Comparison of ENCODE assay signal across 9 mouse cellular contexts in genomic region chr19:32346624-32347341, GRCm38 (mm10). TPM values are rescaled to one million over a fixed set of nuclear protein-coding genes. Genes with fewer than 3 reads are reported as not detected.
A peak's percentile ranks its signal among the peaks of the same experiment; 100 is the strongest.
DNase-seq lines count a peak whose midpoint lies in the region; ATAC-seq and TF ChIP-seq lines count a peak whose summit lies in the region.
"Had no signal": no experiment of that assay in that cellular context is flagged by ENCODE, and none has a peak within 500 bp of the region (broad histone marks: within the 10 kb centered on the region; RNA-seq: fewer than 3 reads in every experiment).

No protein-coding gene starts in this region.

- DNase-seq in heart, embryonic 10.5 days (ENCODE audit: low spot score) = no peak
- no peak for DNase-seq in heart, postnatal 25 days (ENCODE audit: low spot score)
- peak; percentile 48 for DNase-seq in lung, postnatal 0 days (ENCODE audit: low spot score)
- no peak for DNase-seq in lung, postnatal 14 days
- DNase-seq in stomach, postnatal 0 days (ENCODE audit: low spot score) = peak; percentile 46
- no peak for DNase-seq in forebrain, embryonic 14.5 days (ENCODE audit: low spot score)
- DNase-seq: thymus, adult 2 months had no signal

- H3K36me3 ChIP-seq in heart, embryonic 10.5 days = peaks cover 5% of the 10 kb centered on the region; the same call in 1 of the 2 replicates
- H3K36me3 ChIP-seq in lung, postnatal 0 days (ENCODE audit: insufficient read depth, low read length) = no peaks in the 10 kb centered on the region
- H3K36me3 ChIP-seq in limb, embryonic 13.5 days = 0 out of 2 replicates have a peak, but pooled peaks cover 15% of the 10 kb centered on the region
- no peaks in the 10 kb centered on the region for H3K36me3 ChIP-seq in stomach, postnatal 0 days (ENCODE audit: control insufficient read depth, insufficient read depth, low read length)
- no peaks in the 10 kb centered on the region for H3K36me3 ChIP-seq in forebrain, embryonic 14.5 days (ENCODE audit: control insufficient read depth, insufficient read depth, low read length)

- no peaks in the 10 kb centered on the region for H3K27me3 ChIP-seq in heart, embryonic 10.5 days (ENCODE audit: insufficient read depth, poor library complexity, severe bottlenecking)
- H3K27me3 ChIP-seq in lung, postnatal 0 days (replicated peaks; ENCODE audit: insufficient read depth, low read length) = no peaks in the 10 kb centered on the region
- H3K27me3 ChIP-seq in limb, embryonic 13.5 days = no peaks in the 10 kb centered on the region
- no peaks in the 10 kb centered on the region for H3K27me3 ChIP-seq in stomach, postnatal 0 days (ENCODE audit: control insufficient read depth, insufficient read depth, low read length)
- H3K27me3 ChIP-seq in forebrain, embryonic 14.5 days (replicated peaks; ENCODE audit: control insufficient read depth, insufficient read depth, low read length) = no peaks in the 10 kb centered on the region

- WGBS in heart, embryonic 10.5 days = 82% methylated on average over 9 of the region's 9 CpGs
- WGBS in lung, postnatal 0 days = 56% methylated on average over 9 of the region's 9 CpGs
- WGBS in limb, embryonic 13.5 days = 84% methylated on average over 9 of the region's 9 CpGs
- WGBS in stomach, postnatal 0 days = 49% methylated on average over 9 of the region's 9 CpGs
- 87% methylated on average over 9 of the region's 9 CpGs for WGBS in forebrain, embryonic 14.5 days

- peak; percentile 47 for ATAC-seq in lung, postnatal 0 days
- ATAC-seq in limb, embryonic 13.5 days (ENCODE audit: low FRiP score, low read depth) = no peak
- ATAC-seq in stomach, postnatal 0 days (ENCODE audit: low FRiP score, low TSS enrichment) = peak; percentile 82
- no peak for ATAC-seq in forebrain, embryonic 14.5 days
- no peak for ATAC-seq in monocyte, adult 5-6 weeks (replicated peaks; ENCODE audit: insufficient number of reproducible peaks, low FRiP score, low TSS enrichment, poor library complexity, severe bottlenecking)

- no peak overlapping the region for H3K4me3 ChIP-seq in heart, embryonic 10.5 days
- H3K4me3 ChIP-seq in lung, postnatal 0 days (ENCODE audit: low read depth, low read length) = no peak overlapping the region
- no peak overlapping the region for H3K4me3 ChIP-seq in limb, embryonic 13.5 days
- no peak overlapping the region for H3K4me3 ChIP-seq in stomach, postnatal 0 days (ENCODE audit: low read depth, low read length)
- no peak overlapping the region for H3K4me3 ChIP-seq in forebrain, embryonic 14.5 days (ENCODE audit: low read depth, low read length)

- intact Hi-C loops in heart, postnatal 25 days (cut with DNase I) = loop anchor here (5.0 kb wide), 1 partner anchor 41 kb away; the partner anchor contains the start of gene Sgms1

- peaks cover 85% of the 10 kb centered on the region for H3K4me1 ChIP-seq in heart, embryonic 10.5 days
- peaks cover 29% of the 10 kb centered on the region; the same call in 1 of the 2 replicates for H3K4me1 ChIP-seq in lung, postnatal 0 days (ENCODE audit: insufficient read depth, low read depth, low read length)
- peaks cover 59% of the 10 kb centered on the region for H3K4me1 ChIP-seq in limb, embryonic 13.5 days
- peaks cover 21% of the 10 kb centered on the region for H3K4me1 ChIP-seq in stomach, postnatal 0 days (replicated peaks; ENCODE audit: control insufficient read depth, insufficient read depth)
- peaks cover 17% of the 10 kb centered on the region for H3K4me1 ChIP-seq in forebrain, embryonic 14.5 days (ENCODE audit: control insufficient read depth, insufficient read depth, low read length)

- no peak overlapping the region; the same call in 1 of the 2 replicates for H3K4me2 ChIP-seq in lung, postnatal 0 days (replicated peaks; ENCODE audit: low read depth, low read length)
- peak overlapping the region; percentile 27; the same call in 1 of the 2 replicates for H3K4me2 ChIP-seq in limb, embryonic 13.5 days (replicated peaks)
- H3K4me2 ChIP-seq in stomach, postnatal 0 days (replicated peaks; ENCODE audit: low read depth) = peak overlapping the region; percentile 21; the same call in 1 of the 2 replicates
- H3K4me2 ChIP-seq in forebrain, embryonic 14.5 days (ENCODE audit: low read length) = no peak overlapping the region

- no peak overlapping the region for H3K9ac ChIP-seq in lung, postnatal 0 days (replicated peaks; ENCODE audit: low read depth)
- H3K9ac ChIP-seq in limb, embryonic 13.5 days = no peak overlapping the region
- no peak overlapping the region for H3K9ac ChIP-seq in stomach, postnatal 0 days (ENCODE audit: low read length)
- H3K9ac ChIP-seq in forebrain, embryonic 14.5 days (ENCODE audit: low read length) = no peak overlapping the region

- peak overlapping the region; percentile 81; the same call in 1 of the 2 replicates for H3K27ac ChIP-seq in heart, embryonic 10.5 days
- peak overlapping the region; percentile 73 for H3K27ac ChIP-seq in lung, postnatal 0 days (ENCODE audit: low read length)
- peak overlapping the region; percentile 82 for H3K27ac ChIP-seq in limb, embryonic 13.5 days
- peak overlapping the region; percentile 83 for H3K27ac ChIP-seq in stomach, postnatal 0 days (replicated peaks)
- no peak overlapping the region for H3K27ac ChIP-seq in forebrain, embryonic 14.5 days (ENCODE audit: low read depth, low read length)

- no peaks in the 10 kb centered on the region for H3K9me3 ChIP-seq in heart, embryonic 10.5 days
- H3K9me3 ChIP-seq in lung, postnatal 0 days (ENCODE audit: low read length) = no peaks in the 10 kb centered on the region
- no peaks in the 10 kb centered on the region for H3K9me3 ChIP-seq in limb, embryonic 13.5 days
- no peaks in the 10 kb centered on the region for H3K9me3 ChIP-seq in stomach, postnatal 0 days (ENCODE audit: control insufficient read depth, low read length)
- H3K9me3 ChIP-seq in forebrain, embryonic 14.5 days (replicated peaks; ENCODE audit: control insufficient read depth, low read length) = no peaks in the 10 kb centered on the region

- TF ChIP-seq CTCF in lung, postnatal 0 days (IDR thresholded peaks at IDR 0.05) = no peak
- TF ChIP-seq CTCF in stomach, postnatal 0 days (IDR thresholded peaks at IDR 0.05; ENCODE audit: low read depth) = no peak

- no peak for TF ChIP-seq EP300 in lung, postnatal 0 days (IDR thresholded peaks at IDR 0.05)
- TF ChIP-seq EP300 in stomach, postnatal 0 days (optimal IDR thresholded peaks at IDR 0.05) = no peak

RNA-seq across cellular contexts. Expression of gene Sgms1, which starts 42.7 kb away (rescaled TPM):
- polyA plus RNA-seq in heart, embryonic 10.5 days (2016; fragmentation: Nextera tagmentation; extraction: Ambion mirVana) = 41.5 and 45.9 TPM in 2 replicates
- 10 to 100 TPM; 55.8 to 59.0 TPM for total RNA-seq in heart, postnatal 25 days (2021)
- polyA plus RNA-seq in lung, postnatal 0 days (2015; fragmentation: Nextera tagmentation; extraction: Ambion mirVana) = 59.3 and 74.9 TPM in 2 replicates
- 31.2 and 32.0 TPM in 2 replicates for polyA plus RNA-seq in limb, embryonic 13.5 days (2015; fragmentation: Nextera tagmentation; extraction: Ambion mirVana)
- polyA plus RNA-seq in stomach, postnatal 0 days (2015; fragmentation: Nextera tagmentation; extraction: Ambion mirVana) = 27.2 and 29.3 TPM in 2 replicates
- polyA plus RNA-seq in forebrain, embryonic 14.5 days (2014; fragmentation: Nextera tagmentation; extraction: Ambion mirVana) = 5.9 and 10.1 TPM in 2 replicates
- 109 to 158 TPM (median 146 TPM) in 3 replicates for total RNA-seq in monocyte, adult 5-6 weeks (2017)

Comparison
In these comparisons a context has a peak if more than half of its experiments do, and no peak if none do; other contexts are left out.
1. DNase-seq: peak in lung, postnatal 0 days (single experiment) and stomach, postnatal 0 days (single experiment); none in heart, embryonic 10.5 days (single experiment), heart, postnatal 25 days (single experiment), lung, postnatal 14 days (single experiment) and forebrain, embryonic 14.5 days (single experiment).
2. ATAC-seq: peak in lung, postnatal 0 days (single experiment) and stomach, postnatal 0 days (single experiment); none in limb, embryonic 13.5 days (single experiment), forebrain, embryonic 14.5 days (single experiment) and monocyte, adult 5-6 weeks (single experiment).
3. H3K4me2 ChIP-seq: peak in limb, embryonic 13.5 days (single experiment) and stomach, postnatal 0 days (single experiment); none in lung, postnatal 0 days (single experiment) and forebrain, embryonic 14.5 days (single experiment).